Mouse (Mus musculus): ENCODE results near the gene Psmc5.

- no peak for TF ChIP-seq EP300 (IDR thresholded peaks at IDR 0.05; ENCODE audit: low read depth)
- TF ChIP-seq CTCF (IDR thresholded peaks at IDR 0.05; ENCODE audit: low read depth), result no peak
These were observed 10.5 kb downstream of the Psmc5 start for GRCm38 (mm10) chr11:106266431-106266830.

Data from liver, postnatal 0 days (tissue).